Mouse (Mus musculus) heart, adult 2 months (tissue): ENCODE data around the gene Myo1d. TPM values are rescaled to one million over a fixed set of nuclear protein-coding genes. Genes with fewer than 3 reads are reported as not detected.

Source experiments
- DNase-seq, 2 experiments: peaks; one replicate each; pipeline ENCODE4 v3.0.0; 2021
- H3K27ac ChIP-seq: fragments of 200-600 bp; 2 replicates; pipeline ENCODE4 v1.8.1; 2022
- H3K27me3 ChIP-seq: fragments of 200-500 bp; 2 replicates; pipeline ENCODE4 v1.6.1; 2012; ENCODE audit warnings: mild to moderate bottlenecking, low read length, inconsistent platforms, mixed read lengths; ENCODE audit not compliant: control insufficient read depth, insufficient read depth
- H3K36me3 ChIP-seq: fragments of 200-500 bp; 2 replicates; pipeline ENCODE4 v1.6.1; 2012; ENCODE audit warnings: low read length, inconsistent platforms; ENCODE audit not compliant: control insufficient read depth, insufficient read depth
- H3K4me1 ChIP-seq: fragments of 200-500 bp; 2 replicates; pipeline ENCODE4 v1.6.1; 2011; ENCODE audit warnings: low read length; ENCODE audit not compliant: control insufficient read depth, insufficient read depth
- H3K4me3 ChIP-seq: fragments of 200-600 bp; 2 replicates; pipeline ENCODE4 v1.8.1; 2022
- H3K79me2 ChIP-seq: fragments of 200-500 bp; replicated peaks from 2 replicates; pipeline ENCODE4 v1.6.1; 2012; ENCODE audit warnings: mild to moderate bottlenecking, inconsistent platforms, low read length, moderate library complexity, mixed read lengths; ENCODE audit not compliant: control insufficient read depth, insufficient read depth
- H3K9ac ChIP-seq: fragments of 200-500 bp; 2 replicates; pipeline ENCODE4 v1.6.1; 2012; ENCODE audit warnings: low read depth, mild to moderate bottlenecking, control low read depth, inconsistent platforms, low read length, mixed read lengths
- CTCF ChIP-seq: fragments of 200-600 bp; IDR thresholded peaks from 2 replicates; pipeline ENCODE4 v1.8.1; 2022; ENCODE audit warnings: antibody characterized with exemption, mild to moderate bottlenecking, moderate library complexity
- EP300 ChIP-seq: fragments of 200-500 bp; IDR thresholded peaks from 2 replicates; pipeline ENCODE4 v1.6.1; 2011; ENCODE audit warnings: low read depth, low read length, control low read depth; ENCODE audit not compliant: insufficient read depth
- POLR2A ChIP-seq: fragments of 200-500 bp; IDR thresholded peaks from 2 replicates; pipeline ENCODE4 v1.6.1; 2011; ENCODE audit warnings: mild to moderate bottlenecking, low read depth, low read length, control low read depth; ENCODE audit not compliant: insufficient read depth
- WGBS: fragments of 180-500 bp; shearing (Covaris S2); methylation state at CpG from one replicate; pipeline ENCODE4 v1.1.7; 2018; 5-methylcytosine and 5-hydroxymethylcytosine counted together
- intact Hi-C: fragments of 180-260 bp; cut with DNase I; formaldehyde crosslinking; loops from one replicate; pipeline ENCODE4 v1.15.1; 2025
- polyA plus RNA-seq: library from polyadenylated mRNA; depleted of rRNA; stranded (reverse); fragments of >200 nt; gene quantifications from 2 replicates; pipeline ENCODE4 v1.2.3, GENCODE M21; 2012
- total RNA-seq, 2 experiments: library from RNA; stranded (reverse); gene quantifications; 2 replicates each; pipeline ENCODE4 v1.2.3; 2021

Myo1d gene
- total and polyA plus RNA-seq, 3 experiments: 8.2 to 10.0 (median 9.3) TPM

GRCm38 (mm10) chr11:80498328-80499070, 281.3 kb downstream of the Myo1d start:
- intact Hi-C loops: no loop called here
- no peaks in the 10 kb centered on the region for H3K79me2 ChIP-seq
- H3K27me3 ChIP-seq: no peaks in the 10 kb centered on the region
- DNase-seq: no peak
- H3K4me1 ChIP-seq: peaks cover 8% of the 10 kb centered on the region
- 57% methylated on average over 11 of the region's 11 CpGs for WGBS
- H3K4me3 ChIP-seq: no peak overlapping the region
- H3K27ac ChIP-seq: peak overlapping the region; percentile 59
- no peaks in the 10 kb centered on the region for H3K36me3 ChIP-seq
- H3K9ac ChIP-seq: no peak overlapping the region
- no peak for TF ChIP-seq POLR2A
- TF ChIP-seq CTCF: no peak
- no peak for TF ChIP-seq EP300

DNA sequence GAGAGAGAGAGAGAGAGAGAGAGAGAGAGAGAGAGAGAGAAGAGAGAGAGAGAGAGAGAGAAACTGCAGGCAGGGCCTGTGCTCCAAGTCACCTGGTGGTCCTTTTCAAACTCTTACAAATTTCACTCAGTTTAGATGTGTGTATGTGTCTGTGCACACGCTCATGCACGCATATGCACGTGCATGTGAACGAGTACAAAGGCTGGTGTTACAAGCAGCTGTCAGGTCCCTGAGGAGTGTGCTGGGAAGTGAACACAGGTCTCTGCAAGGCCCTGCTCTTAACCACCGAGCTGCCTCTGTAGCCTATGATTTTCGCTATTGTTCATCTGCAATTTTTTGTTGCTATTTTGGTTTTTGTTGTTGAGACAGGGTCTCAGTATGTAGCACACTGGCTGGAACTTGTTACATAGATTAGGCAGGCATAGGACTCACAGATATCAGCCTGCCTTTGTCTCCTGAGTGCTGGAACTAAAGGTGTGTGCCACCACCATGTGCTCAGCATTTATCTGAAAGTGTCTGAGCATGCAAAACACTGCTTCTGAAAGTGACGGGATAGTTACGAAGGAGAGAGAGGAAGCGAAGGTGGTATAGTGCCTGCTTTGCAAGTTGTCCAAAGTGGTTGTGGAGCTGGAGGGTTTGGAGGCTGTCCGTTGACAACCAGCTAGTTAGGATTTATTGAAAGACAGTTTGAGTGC, 282.5 kb downstream of the Myo1d start:
- Histone ChIP-seq H3K27ac (no peak overlapping the region; the same call in 1 of the 2 replicates), H3K27me3 (no peaks in the 10 kb centered on the region)
- WGBS: 81% methylated on average over 10 of the region's 10 CpGs

DNA sequence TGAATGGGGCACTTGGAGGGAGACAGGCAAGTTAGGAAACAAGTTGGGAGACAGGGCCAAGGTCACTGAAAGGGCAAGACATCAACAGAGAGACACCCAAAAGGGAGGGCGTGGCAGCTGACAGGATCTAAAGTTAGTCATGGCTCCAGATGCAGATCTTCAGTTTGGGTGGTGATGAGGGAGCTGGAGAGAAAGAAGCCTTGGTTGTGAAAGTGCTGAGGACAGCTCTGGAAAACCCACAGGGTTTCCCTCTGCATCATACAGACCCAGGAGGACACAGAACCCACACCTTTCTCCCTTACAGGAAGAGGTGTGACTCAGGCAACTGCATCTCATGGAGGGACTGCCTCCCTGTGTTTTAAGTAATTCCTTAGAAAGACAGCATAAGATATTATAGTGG, 283.2 kb downstream of the Myo1d start:
- TF ChIP-seq CTCF: no peak
- no peak for TF ChIP-seq EP300
- no peak for TF ChIP-seq POLR2A
- no peak for DNase-seq
- H3K9ac ChIP-seq: no peak overlapping the region
- no peaks in the 10 kb centered on the region for H3K27me3 ChIP-seq
- H3K4me1 ChIP-seq: peaks cover 8% of the 10 kb centered on the region
- intact Hi-C loops: no loop called here
- H3K79me2 ChIP-seq: no peaks in the 10 kb centered on the region
- no peaks in the 10 kb centered on the region for H3K36me3 ChIP-seq
- H3K4me3 ChIP-seq: no peak overlapping the region
- 80% methylated on average over 1 of the region's 1 CpGs for WGBS
- H3K27ac ChIP-seq: no peak overlapping the region

More for the DNA sequence above, 282.5 kb downstream of the Myo1d start:
- no peaks in the 10 kb centered on the region for H3K79me2 ChIP-seq
- no peaks in the 10 kb centered on the region for H3K36me3 ChIP-seq
- no peak for DNase-seq
- intact Hi-C loops: no loop called here
- H3K4me3 ChIP-seq: no peak overlapping the region
- TF ChIP-seq POLR2A (no peak), EP300 (no peak), CTCF (no peak)
- peaks cover 8% of the 10 kb centered on the region for H3K4me1 ChIP-seq
- no peak overlapping the region for H3K9ac ChIP-seq

DNA sequence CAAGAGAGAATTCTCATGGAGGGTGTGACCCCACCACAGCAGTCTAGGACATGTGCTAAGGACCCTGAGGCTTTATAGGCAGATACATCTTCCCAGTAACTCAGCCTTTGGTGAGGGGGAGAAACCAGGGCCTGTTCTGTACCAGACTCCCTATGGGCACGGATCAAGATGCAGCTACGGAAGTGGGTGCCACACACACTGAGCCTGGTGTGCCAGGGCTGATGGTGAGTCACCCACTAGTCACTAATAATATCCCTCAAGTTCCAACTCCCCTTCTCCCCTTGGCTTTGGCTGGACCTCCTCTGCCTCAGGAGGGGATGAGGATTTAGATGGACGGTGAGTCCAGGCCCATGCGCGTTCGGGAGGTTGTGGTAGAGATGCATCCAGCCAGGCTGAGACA, 283.9 kb downstream of the Myo1d start:
- Histone ChIP-seq H3K4me1 (peaks cover 8% of the 10 kb centered on the region), H3K9ac (no peak overlapping the region), H3K36me3 (no peaks in the 10 kb centered on the region), H3K79me2 (no peaks in the 10 kb centered on the region), H3K27ac (no peak overlapping the region), H3K27me3 (no peaks in the 10 kb centered on the region), H3K4me3 (no peak overlapping the region)
- 86% methylated on average over 6 of the region's 6 CpGs for WGBS
- TF ChIP-seq CTCF: no peak
- no peak for TF ChIP-seq EP300
- no peak for TF ChIP-seq POLR2A
- DNase-seq: no peak
- intact Hi-C loops: no loop called here

DNA sequence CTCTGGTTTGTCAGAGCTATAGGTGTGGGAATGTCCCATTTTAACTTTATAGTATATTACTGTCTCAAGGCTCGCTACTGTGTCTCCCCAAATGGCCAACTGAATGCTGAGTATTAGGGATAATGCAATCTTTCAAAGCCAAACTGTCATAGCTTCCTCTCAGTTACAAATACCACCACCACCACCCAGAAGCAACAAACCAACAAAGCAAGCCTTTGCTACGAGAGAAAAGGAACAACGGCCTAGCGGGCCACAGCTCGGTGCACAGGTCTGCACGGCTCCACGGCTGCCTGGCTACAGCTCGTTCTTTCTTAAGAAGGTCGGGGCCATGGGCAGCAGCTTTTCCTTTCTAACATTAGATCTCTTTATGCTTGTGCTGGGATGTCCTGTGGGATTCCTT, 285.0 kb downstream of the Myo1d start:
- Histone ChIP-seq H3K4me1 (peaks cover 8% of the 10 kb centered on the region), H3K9ac (no peak overlapping the region)
- TF ChIP-seq POLR2A (no peak), CTCF (no peak), EP300 (no peak)

GRCm38 (mm10) chr11:80493186-80493585, 286.6 kb downstream of the Myo1d start:
- peaks cover 2% of the 10 kb centered on the region for H3K4me1 ChIP-seq
- WGBS: 93% methylated on average over 5 of the region's 5 CpGs
- no peaks in the 10 kb centered on the region for H3K27me3 ChIP-seq
- TF ChIP-seq CTCF: no peak
- no peak for TF ChIP-seq POLR2A
- no peak for TF ChIP-seq EP300
- no peaks in the 10 kb centered on the region for H3K79me2 ChIP-seq
- H3K9ac ChIP-seq: no peak overlapping the region
- DNase-seq: no peak
- no peak overlapping the region for H3K4me3 ChIP-seq
- H3K27ac ChIP-seq: no peak overlapping the region
- intact Hi-C loops: no loop called here
- no peaks in the 10 kb centered on the region for H3K36me3 ChIP-seq

More for the DNA sequence above, 285.0 kb downstream of the Myo1d start:
- intact Hi-C loops: no loop called here
- 90% methylated on average over 9 of the region's 9 CpGs for WGBS
- DNase-seq: no peak
- Histone ChIP-seq H3K27me3 (no peaks in the 10 kb centered on the region), H3K4me3 (no peak overlapping the region), H3K27ac (no peak overlapping the region), H3K36me3 (no peaks in the 10 kb centered on the region), H3K79me2 (no peaks in the 10 kb centered on the region)
